Mouse (Mus musculus): Measurements from ENCODE around the gene Mef2c.

GRCm38 (mm10) chr13:83473755-83474154, 30.1 kb upstream of the Mef2c start:
- TF ChIP-seq CTCF (conservative IDR thresholded peaks at IDR 0.05 in 1 of 2, IDR thresholded peaks at IDR 0.05 in 1 of 2; ENCODE audit: low read depth in 2 of 2, low read length in 2 of 2) (no peak), KAT2A (IDR thresholded peaks at IDR 0.05; ENCODE audit: insufficient replicate concordance, low read length) (no peak), MAX (IDR thresholded peaks at IDR 0.05; ENCODE audit: low read length) (no peak), NELFE (IDR thresholded peaks at IDR 0.05; ENCODE audit: low read depth, low read length) (no peak), EP300 (IDR thresholded peaks at IDR 0.05; ENCODE audit: low read length) (no peak), MAZ (IDR thresholded peaks at IDR 0.05; ENCODE audit: low read depth, low read length) (no peak), POLR2A (IDR thresholded peaks at IDR 0.05; ENCODE audit: low read depth, low read length) (no peak), HCFC1 (IDR thresholded peaks at IDR 0.05; ENCODE audit: low read depth, low read length) (no peak), CHD1 (IDR thresholded peaks at IDR 0.05; ENCODE audit: low read depth, low read length) (no peak), CHD2 (IDR thresholded peaks at IDR 0.05; ENCODE audit: low read length) (no peak), JUND (conservative IDR thresholded peaks at IDR 0.05; ENCODE audit: low read depth, low read length) (no peak), PAX5 (IDR thresholded peaks at IDR 0.05; ENCODE audit: low read length) (no peak), NRF1 (IDR thresholded peaks at IDR 0.05; ENCODE audit: low read depth, low read length) (no peak)

Data from CH12.LX (cell line).